Mouse (Mus musculus): ENCODE measurements around the gene Gpbp1. TPM values are rescaled to one million over a fixed set of nuclear protein-coding genes. Genes with fewer than 3 reads are reported as not detected.

The Gpbp1 gene
- polyA plus RNA-seq, 1 experiment from 2014 or later = 33.5 TPM

- H3K27me3 ChIP-seq (ENCODE audit: control insufficient read depth, insufficient read depth, low read length) = no peaks in the 10 kb centered on the region
- WGBS = 28% methylated on average over 5 of the region's 5 CpGs
- H3K4me3 ChIP-seq (ENCODE audit: low read depth, low read length) = no peak overlapping the region
- H3K9me3 ChIP-seq (ENCODE audit: control insufficient read depth, low read length) = no peaks in the 10 kb centered on the region
- no peak overlapping the region for H3K9ac ChIP-seq (ENCODE audit: low read length)
- H3K4me1 ChIP-seq (replicated peaks; ENCODE audit: control insufficient read depth, insufficient read depth) = no peaks in the 10 kb centered on the region
- TF ChIP-seq EP300 (optimal IDR thresholded peaks at IDR 0.05) = no peak
- no peak for TF ChIP-seq CTCF (IDR thresholded peaks at IDR 0.05; ENCODE audit: low read depth)
- DNase-seq (ENCODE audit: low spot score) (no peak), ATAC-seq (ENCODE audit: low FRiP score, low TSS enrichment) (no peak)
- H3K36me3 ChIP-seq (ENCODE audit: control insufficient read depth, insufficient read depth, low read length) = no peaks in the 10 kb centered on the region
- no peak overlapping the region for H3K27ac ChIP-seq (replicated peaks)
- H3K4me2 ChIP-seq (replicated peaks; ENCODE audit: low read depth) = no peak overlapping the region
These were observed 19.5 kb upstream of the Gpbp1 start for GRCm38 (mm10) chr13:111509385-111509784.

- ATAC-seq (ENCODE audit: low FRiP score, low TSS enrichment) (no peak), DNase-seq (ENCODE audit: low spot score) (no peak)
- Histone ChIP-seq H3K9ac (ENCODE audit: low read length) (no peak overlapping the region), H3K4me2 (replicated peaks; ENCODE audit: low read depth) (no peak overlapping the region), H3K4me1 (replicated peaks; ENCODE audit: control insufficient read depth, insufficient read depth) (no peaks in the 10 kb centered on the region), H3K27ac (replicated peaks) (no peak overlapping the region), H3K9me3 (ENCODE audit: control insufficient read depth, low read length) (no peaks in the 10 kb centered on the region), H3K27me3 (ENCODE audit: control insufficient read depth, insufficient read depth, low read length) (no peaks in the 10 kb centered on the region), H3K4me3 (ENCODE audit: low read depth, low read length) (no peak overlapping the region), H3K36me3 (ENCODE audit: control insufficient read depth, insufficient read depth, low read length) (no peaks in the 10 kb centered on the region)
- WGBS = 71% methylated on average over 6 of the region's 6 CpGs
- TF ChIP-seq CTCF (IDR thresholded peaks at IDR 0.05; ENCODE audit: low read depth) (no peak), EP300 (optimal IDR thresholded peaks at IDR 0.05) (no peak)
These were observed 18.7 kb upstream of the Gpbp1 start for GRCm38 (mm10) chr13:111508645-111509044.

- Histone ChIP-seq H3K4me3 (ENCODE audit: low read depth, low read length) (no peak overlapping the region), H3K4me2 (replicated peaks; ENCODE audit: low read depth) (no peak overlapping the region), H3K36me3 (ENCODE audit: control insufficient read depth, insufficient read depth, low read length) (no peaks in the 10 kb centered on the region), H3K9ac (ENCODE audit: low read length) (no peak overlapping the region), H3K9me3 (ENCODE audit: control insufficient read depth, low read length) (no peaks in the 10 kb centered on the region), H3K27ac (replicated peaks) (no peak overlapping the region), H3K4me1 (replicated peaks; ENCODE audit: control insufficient read depth, insufficient read depth) (no peaks in the 10 kb centered on the region; the same call in 1 of the 2 replicates), H3K27me3 (ENCODE audit: control insufficient read depth, insufficient read depth, low read length) (no peaks in the 10 kb centered on the region)
- 77% methylated on average over 11 of the region's 11 CpGs for WGBS
- ATAC-seq (ENCODE audit: low FRiP score, low TSS enrichment) = no peak
- no peak for DNase-seq (ENCODE audit: low spot score)
- TF ChIP-seq EP300 (optimal IDR thresholded peaks at IDR 0.05) (no peak), CTCF (IDR thresholded peaks at IDR 0.05; ENCODE audit: low read depth) (no peak)
These were observed 4.6 kb upstream of the Gpbp1 start for GRCm38 (mm10) chr13:111494330-111495029.

GRCm38 (mm10) chr13:111491046-111491756 lies 1.3 kb upstream of the Gpbp1 start:
- H3K27me3 ChIP-seq (ENCODE audit: control insufficient read depth, insufficient read depth, low read length) = no peaks in the 10 kb centered on the region
- ATAC-seq (ENCODE audit: low FRiP score, low TSS enrichment) (no peak), DNase-seq (ENCODE audit: low spot score) (no peak)
- WGBS = 26% methylated on average over 13 of the region's 13 CpGs
- H3K9ac ChIP-seq (ENCODE audit: low read length) = no peak overlapping the region
- H3K4me2 ChIP-seq (replicated peaks; ENCODE audit: low read depth) = peak overlapping the region; percentile 64
- H3K4me1 ChIP-seq (replicated peaks; ENCODE audit: control insufficient read depth, insufficient read depth) = no peaks in the 10 kb centered on the region; the same call in 1 of the 2 replicates
- TF ChIP-seq CTCF (IDR thresholded peaks at IDR 0.05; ENCODE audit: low read depth) (no peak), EP300 (optimal IDR thresholded peaks at IDR 0.05) (no peak)
- H3K36me3 ChIP-seq (ENCODE audit: control insufficient read depth, insufficient read depth, low read length) = no peaks in the 10 kb centered on the region
- no peaks in the 10 kb centered on the region for H3K9me3 ChIP-seq (ENCODE audit: control insufficient read depth, low read length)
- H3K27ac ChIP-seq (replicated peaks) = no peak overlapping the region
- peak overlapping the region; percentile 52 for H3K4me3 ChIP-seq (ENCODE audit: low read depth, low read length)

- peak; percentile 15; the same call in 1 of the 2 replicates for ATAC-seq (ENCODE audit: low FRiP score, low TSS enrichment)
- peak overlapping the region; percentile 98 for H3K9ac ChIP-seq (ENCODE audit: low read length)
- DNase-seq (ENCODE audit: low spot score) = no peak
- no peaks in the 10 kb centered on the region for H3K9me3 ChIP-seq (ENCODE audit: control insufficient read depth, low read length)
- H3K27ac ChIP-seq (replicated peaks) = peak overlapping the region; percentile 99
- TF ChIP-seq CTCF (IDR thresholded peaks at IDR 0.05; ENCODE audit: low read depth) = peak; percentile 8; the same call in 1 of the 2 replicates
- TF ChIP-seq EP300 (optimal IDR thresholded peaks at IDR 0.05) = no peak
- no peaks in the 10 kb centered on the region; the same call in 1 of the 2 replicates for H3K4me1 ChIP-seq (replicated peaks; ENCODE audit: control insufficient read depth, insufficient read depth)
- peak overlapping the region; percentile 88 for H3K4me3 ChIP-seq (ENCODE audit: low read depth, low read length)
- no peaks in the 10 kb centered on the region for H3K36me3 ChIP-seq (ENCODE audit: control insufficient read depth, insufficient read depth, low read length)
- H3K27me3 ChIP-seq (ENCODE audit: control insufficient read depth, insufficient read depth, low read length) = no peaks in the 10 kb centered on the region
- 0% methylated on average over 10 of the region's 33 CpGs for WGBS
- peak overlapping the region; percentile 92 for H3K4me2 ChIP-seq (replicated peaks; ENCODE audit: low read depth)
These were observed 459 bp downstream of the Gpbp1 start for GRCm38 (mm10) chr13:111489502-111489801.
